Mouse (Mus musculus): ENCODE measurements around the gene Atf5. TPM values are rescaled to one million over a fixed set of nuclear protein-coding genes. Genes with fewer than 3 reads are reported as not detected.

Atf5 gene
- polyA plus RNA-seq, 1 experiment from 2014 or later, result 3.7 TPM

GRCm38 (mm10) chr7:44776849-44777498 is 39.5 kb downstream of the Atf5 start:
- no peak for DNase-seq (ENCODE audit: low spot score)

- peak; percentile 42 for DNase-seq (ENCODE audit: low spot score)
Measured at GRCm38 (mm10) chr7:44772591-44773204, 43.8 kb downstream of the Atf5 start.

- DNase-seq (ENCODE audit: low spot score), result peak; percentile 37
Measured at GRCm38 (mm10) chr7:44770046-44770578, 46.3 kb downstream of the Atf5 start.

GRCm38 (mm10) chr7:44768129-44768528 is 48.3 kb downstream of the Atf5 start:
- DNase-seq (ENCODE audit: low spot score), result no peak

MicroRNAs encoded within 50 kb of the gene (microRNA counts, 519-probe panel; counts per million panel counts)
- 473 counts per million, percentile 71 among the panel's probes with 10 or more counts for microRNA mmu-miR-707

Small RNAs within 50 kb of the gene (microRNA-seq; reads per million reads assigned to microRNA genes)
- gene Mir707 (ENCODE audit: borderline number of aligned reads), result not detected

Other genes starting within 250 kb of the Atf5 start
- gene Napsa, start 244.3 kb downstream of the Atf5 start, polyA plus RNA-seq (2015; fragmentation: Nextera tagmentation; extraction: Ambion mirVana), result 11.1 and 11.3 TPM in 2 replicates
- 0.03 TPM in 1 of 2 replicates, not detected in the other for gene Kcnc3, start 226.0 kb downstream of the Atf5 start, polyA plus RNA-seq (2015; fragmentation: Nextera tagmentation; extraction: Ambion mirVana)
- gene Myh14, start 145.8 kb downstream of the Atf5 start, polyA plus RNA-seq (2015; fragmentation: Nextera tagmentation; extraction: Ambion mirVana), result 0.66 and 1.0 TPM in 2 replicates
- gene Izumo2, start 107.9 kb downstream of the Atf5 start, polyA plus RNA-seq (2015; fragmentation: Nextera tagmentation; extraction: Ambion mirVana), result not detected in 2 replicates
- 63.7 and 66.8 TPM in 2 replicates for gene Vrk3, start 68.2 kb downstream of the Atf5 start, polyA plus RNA-seq (2015; fragmentation: Nextera tagmentation; extraction: Ambion mirVana)
- 0.82 and 1.7 TPM in 2 replicates for gene Zfp473, start 65.6 kb downstream of the Atf5 start, polyA plus RNA-seq (2015; fragmentation: Nextera tagmentation; extraction: Ambion mirVana)
- 88.1 and 109 TPM in 2 replicates for gene Nup62, start 570 bp downstream of the Atf5 start, polyA plus RNA-seq (2015; fragmentation: Nextera tagmentation; extraction: Ambion mirVana)
- gene Il4i1, start 271 bp downstream of the Atf5 start, polyA plus RNA-seq (2015; fragmentation: Nextera tagmentation; extraction: Ambion mirVana), result 23.6 and 28.0 TPM in 2 replicates
- gene Akt1s1, start 32.3 kb upstream of the Atf5 start, polyA plus RNA-seq (2015; fragmentation: Nextera tagmentation; extraction: Ambion mirVana), result 47.3 and 49.2 TPM in 2 replicates
- 56.5 and 60.3 TPM in 2 replicates for gene Tbc1d17, start 32.4 kb upstream of the Atf5 start, polyA plus RNA-seq (2015; fragmentation: Nextera tagmentation; extraction: Ambion mirVana)
- gene Pnkp, start 40.5 kb upstream of the Atf5 start, polyA plus RNA-seq (2015; fragmentation: Nextera tagmentation; extraction: Ambion mirVana), result 61.8 and 63.4 TPM in 2 replicates
- gene Ptov1, start 53.1 kb upstream of the Atf5 start, polyA plus RNA-seq (2015; fragmentation: Nextera tagmentation; extraction: Ambion mirVana), result 147 and 158 TPM in 2 replicates
- 59.0 and 60.0 TPM in 2 replicates for gene Med25, start 76.1 kb upstream of the Atf5 start, polyA plus RNA-seq (2015; fragmentation: Nextera tagmentation; extraction: Ambion mirVana)
- gene Fuz, start 79.4 kb upstream of the Atf5 start, polyA plus RNA-seq (2015; fragmentation: Nextera tagmentation; extraction: Ambion mirVana), result 13.2 and 13.8 TPM in 2 replicates
- 34.5 and 37.5 TPM in 2 replicates for gene Ap2a1, start 112.8 kb upstream of the Atf5 start, polyA plus RNA-seq (2015; fragmentation: Nextera tagmentation; extraction: Ambion mirVana)
- 0.23 and 0.25 TPM in 2 replicates for gene Tsks, start 126.5 kb upstream of the Atf5 start, polyA plus RNA-seq (2015; fragmentation: Nextera tagmentation; extraction: Ambion mirVana)
- 1.2 and 2.0 TPM in 2 replicates for gene Cpt1c, start 158.2 kb upstream of the Atf5 start, polyA plus RNA-seq (2015; fragmentation: Nextera tagmentation; extraction: Ambion mirVana)
- 364 and 365 TPM in 2 replicates for gene Prmt1, start 169.9 kb upstream of the Atf5 start, polyA plus RNA-seq (2015; fragmentation: Nextera tagmentation; extraction: Ambion mirVana)
- 138 and 145 TPM in 2 replicates for gene Irf3, start 181.0 kb upstream of the Atf5 start, polyA plus RNA-seq (2015; fragmentation: Nextera tagmentation; extraction: Ambion mirVana)
- 66.6 and 68.8 TPM in 2 replicates for gene Bcl2l12, start 182.1 kb upstream of the Atf5 start, polyA plus RNA-seq (2015; fragmentation: Nextera tagmentation; extraction: Ambion mirVana)
- 19.6 and 20.1 TPM in 2 replicates for gene Scaf1, start 199.7 kb upstream of the Atf5 start, polyA plus RNA-seq (2015; fragmentation: Nextera tagmentation; extraction: Ambion mirVana)
- 35.8 and 37.0 TPM in 2 replicates for gene Rras, start 201.3 kb upstream of the Atf5 start, polyA plus RNA-seq (2015; fragmentation: Nextera tagmentation; extraction: Ambion mirVana)
- 7.6 and 9.0 TPM in 2 replicates for gene Prr12, start 236.2 kb upstream of the Atf5 start, polyA plus RNA-seq (2015; fragmentation: Nextera tagmentation; extraction: Ambion mirVana)
- 84.4 and 86.3 TPM in 2 replicates for gene Nosip, start 245.8 kb upstream of the Atf5 start, polyA plus RNA-seq (2015; fragmentation: Nextera tagmentation; extraction: Ambion mirVana)
- 9.9 and 10.0 TPM in 2 replicates for gene Prrg2, start 246.0 kb upstream of the Atf5 start, polyA plus RNA-seq (2015; fragmentation: Nextera tagmentation; extraction: Ambion mirVana)